Mouse (Mus musculus) embryonic facial prominence, embryonic 13.5 days (tissue): ENCODE results near the gene Prkci. TPM values are rescaled to one million over a fixed set of nuclear protein-coding genes. Genes with fewer than 3 reads are reported as not detected.

Experiments used
- ATAC-seq: fragments of 200-750 bp; cut with Nextera tagmentation; 2 replicates; pipeline ENCODE4 v1.8.0; 2017; ENCODE audit warnings: low read depth; ENCODE audit not compliant: insufficient number of reproducible peaks, insufficient read depth, low FRiP score, low TSS enrichment
- H3K27ac ChIP-seq: fragments of 300-500 bp; sonication (generic); 2 replicates; pipeline ENCODE4 v1.5.1; 2015; ENCODE audit warnings: moderate library complexity, mild to moderate bottlenecking, inconsistent platforms
- H3K27me3 ChIP-seq: fragments of 300-500 bp; sonication (generic); 2 replicates; pipeline ENCODE4 v1.6.1; 2015; ENCODE audit warnings: mild to moderate bottlenecking, inconsistent platforms
- H3K36me3 ChIP-seq: fragments of 300-500 bp; sonication (generic); 2 replicates; pipeline ENCODE4 v1.6.1; 2015; ENCODE audit warnings: mild to moderate bottlenecking, inconsistent platforms
- H3K4me1 ChIP-seq: fragments of 300-500 bp; sonication (generic); 2 replicates; pipeline ENCODE4 v1.6.1; 2015; ENCODE audit warnings: inconsistent platforms
- H3K4me2 ChIP-seq: fragments of 300-500 bp; sonication (generic); 2 replicates; pipeline ENCODE4 v1.6.1; 2015; ENCODE audit warnings: moderate library complexity, mild to moderate bottlenecking, inconsistent platforms
- H3K4me3 ChIP-seq: fragments of 300-500 bp; sonication (generic); 2 replicates; pipeline ENCODE4 v1.5.1; 2015; ENCODE audit warnings: mild to moderate bottlenecking, inconsistent platforms
- H3K9ac ChIP-seq: fragments of 300-500 bp; sonication (generic); 2 replicates; pipeline ENCODE4 v1.6.1; 2015; ENCODE audit warnings: mild to moderate bottlenecking, inconsistent platforms
- H3K9me3 ChIP-seq: fragments of 300-500 bp; sonication (generic); 2 replicates; pipeline ENCODE4 v1.6.1; 2016; ENCODE audit warnings: inconsistent platforms
- WGBS: fragments of 180-500 bp; shearing (Covaris S2); methylation state at CpG from one replicate; pipeline ENCODE4 v1.1.7; 2015; ENCODE audit warnings: mixed read lengths; 5-methylcytosine and 5-hydroxymethylcytosine counted together
- polyA plus RNA-seq: library from polyadenylated mRNA; unstranded; fragments of >200 nt; fragmentation: Nextera tagmentation; extraction: Ambion mirVana; gene quantifications from 2 replicates; pipeline ENCODE4 v1.2.1, GENCODE M21; 2015

Prkci gene
- polyA plus RNA-seq, 1 experiment from 2014 or later: 39.0 TPM

- Histone ChIP-seq H3K36me3 (no peaks in the 10 kb centered on the region), H3K4me1 (no peaks in the 10 kb centered on the region), H3K9me3 (no peaks in the 10 kb centered on the region), H3K4me3 (no peak overlapping the region), H3K27me3 (no peaks in the 10 kb centered on the region), H3K9ac (no peak overlapping the region), H3K27ac (no peak overlapping the region), H3K4me2 (no peak overlapping the region)
- no peak for ATAC-seq
- 50% methylated on average over 11 of the region's 11 CpGs for WGBS
These were observed 80.3 kb downstream of the Prkci start for GRCm38 (mm10) chr3:31075808-31076207.

DNA sequence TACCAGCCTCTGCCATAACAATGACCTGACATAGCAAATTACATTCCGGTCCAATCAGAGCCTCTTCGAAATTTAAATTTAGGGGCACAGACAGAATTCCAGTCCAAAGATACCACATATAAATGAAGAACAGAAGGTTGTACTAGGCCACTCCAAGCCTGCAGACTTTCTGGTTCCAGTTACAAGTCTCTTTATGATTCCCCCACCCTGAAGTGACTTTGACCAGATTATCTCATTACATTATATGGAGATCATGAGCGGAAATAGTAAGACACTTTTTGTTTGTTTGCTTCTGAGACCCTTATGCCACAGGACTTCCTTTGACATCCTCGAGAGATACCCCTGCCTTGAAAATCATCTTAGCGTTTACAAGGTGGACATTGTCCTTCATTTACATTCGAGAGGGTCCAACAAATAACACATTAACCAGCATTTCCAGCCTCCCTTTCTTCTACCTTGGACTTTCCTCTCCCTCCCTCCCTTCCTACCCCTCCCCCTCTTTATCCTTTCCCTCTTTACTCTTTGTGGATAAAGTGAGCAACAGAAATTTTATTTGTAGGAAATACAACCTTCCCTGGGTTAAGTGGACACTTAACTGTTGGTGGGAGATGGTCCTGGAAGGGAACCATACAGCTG, 81.6 kb downstream of the Prkci start:
- H3K4me3 ChIP-seq: no peak overlapping the region
- 74% methylated on average over 6 of the region's 6 CpGs for WGBS
- no peak overlapping the region for H3K27ac ChIP-seq
- H3K4me1 ChIP-seq: no peaks in the 10 kb centered on the region
- ATAC-seq: no peak
- no peaks in the 10 kb centered on the region for H3K36me3 ChIP-seq
- H3K27me3 ChIP-seq: no peaks in the 10 kb centered on the region
- no peaks in the 10 kb centered on the region for H3K9me3 ChIP-seq
- no peak overlapping the region for H3K9ac ChIP-seq
- H3K4me2 ChIP-seq: no peak overlapping the region

DNA sequence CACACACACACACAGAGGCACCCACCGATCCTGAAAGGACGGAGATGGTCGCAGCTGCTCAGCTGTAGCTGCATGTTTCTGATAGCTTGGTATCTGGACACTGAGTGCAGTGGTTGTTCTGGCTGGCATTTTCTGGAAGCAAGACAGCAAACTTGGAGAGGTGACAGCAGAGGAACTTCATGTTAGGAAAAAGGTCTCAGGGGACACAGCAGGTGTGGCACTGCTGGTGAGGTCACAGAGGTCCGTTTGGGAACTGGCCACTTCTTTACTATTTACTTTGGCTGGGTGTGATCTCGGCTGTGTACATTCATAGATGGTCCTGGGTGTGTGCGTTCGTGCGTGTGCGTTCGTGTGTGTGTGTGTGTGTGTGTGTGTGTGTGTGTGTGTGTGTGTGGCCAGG, 83.9 kb downstream of the Prkci start:
- Histone ChIP-seq H3K36me3 (no peaks in the 10 kb centered on the region), H3K9me3 (no peaks in the 10 kb centered on the region), H3K27ac (no peak overlapping the region), H3K27me3 (no peaks in the 10 kb centered on the region), H3K9ac (no peak overlapping the region), H3K4me1 (peaks cover 11% of the 10 kb centered on the region), H3K4me3 (no peak overlapping the region), H3K4me2 (no peak overlapping the region)
- WGBS: 81% methylated on average over 10 of the region's 10 CpGs
- no peak for ATAC-seq

GRCm38 (mm10) chr3:31080791-31081502, 85.4 kb downstream of the Prkci start:
- WGBS: 81% methylated on average over 10 of the region's 10 CpGs
- no peak for ATAC-seq

GRCm38 (mm10) chr3:31082838-31083506, 87.4 kb downstream of the Prkci start:
- H3K4me2 ChIP-seq: no peak overlapping the region
- no peaks in the 10 kb centered on the region for H3K36me3 ChIP-seq
- 88% methylated on average over 12 of the region's 13 CpGs for WGBS
- no peak overlapping the region for H3K9ac ChIP-seq
- no peak overlapping the region for H3K27ac ChIP-seq
- ATAC-seq: no peak
- H3K9me3 ChIP-seq: no peaks in the 10 kb centered on the region
- H3K4me3 ChIP-seq: no peak overlapping the region
- no peaks in the 10 kb centered on the region for H3K27me3 ChIP-seq
- peaks cover 15% of the 10 kb centered on the region for H3K4me1 ChIP-seq

More at GRCm38 (mm10) chr3:31080791-31081502, 85.4 kb downstream of the Prkci start:
- Histone ChIP-seq H3K9ac (no peak overlapping the region), H3K9me3 (no peaks in the 10 kb centered on the region), H3K27ac (no peak overlapping the region), H3K4me1 (peaks cover 15% of the 10 kb centered on the region), H3K4me3 (no peak overlapping the region), H3K4me2 (no peak overlapping the region), H3K27me3 (no peaks in the 10 kb centered on the region), H3K36me3 (no peaks in the 10 kb centered on the region)

GRCm38 (mm10) chr3:31083507-31084245, 88.1 kb downstream of the Prkci start:
- 37% methylated on average over 12 of the region's 12 CpGs for WGBS

GRCm38 (mm10) chr3:31085000-31085399, 89.5 kb downstream of the Prkci start:
- Histone ChIP-seq H3K36me3 (no peaks in the 10 kb centered on the region), H3K9me3 (no peaks in the 10 kb centered on the region), H3K4me1 (peaks cover 15% of the 10 kb centered on the region), H3K4me2 (no peak overlapping the region), H3K4me3 (no peak overlapping the region), H3K27ac (no peak overlapping the region), H3K27me3 (no peaks in the 10 kb centered on the region), H3K9ac (no peak overlapping the region)
- ATAC-seq: no peak
- WGBS: 88% methylated on average over 3 of the region's 3 CpGs

More at GRCm38 (mm10) chr3:31083507-31084245, 88.1 kb downstream of the Prkci start:
- H3K27ac ChIP-seq: no peak overlapping the region
- H3K4me3 ChIP-seq: no peak overlapping the region
- no peak for ATAC-seq
- H3K9me3 ChIP-seq: no peaks in the 10 kb centered on the region
- H3K9ac ChIP-seq: no peak overlapping the region
- H3K4me2 ChIP-seq: peak overlapping the region; percentile 39
- no peaks in the 10 kb centered on the region for H3K36me3 ChIP-seq
- peaks cover 15% of the 10 kb centered on the region for H3K4me1 ChIP-seq
- H3K27me3 ChIP-seq: no peaks in the 10 kb centered on the region

DNA sequence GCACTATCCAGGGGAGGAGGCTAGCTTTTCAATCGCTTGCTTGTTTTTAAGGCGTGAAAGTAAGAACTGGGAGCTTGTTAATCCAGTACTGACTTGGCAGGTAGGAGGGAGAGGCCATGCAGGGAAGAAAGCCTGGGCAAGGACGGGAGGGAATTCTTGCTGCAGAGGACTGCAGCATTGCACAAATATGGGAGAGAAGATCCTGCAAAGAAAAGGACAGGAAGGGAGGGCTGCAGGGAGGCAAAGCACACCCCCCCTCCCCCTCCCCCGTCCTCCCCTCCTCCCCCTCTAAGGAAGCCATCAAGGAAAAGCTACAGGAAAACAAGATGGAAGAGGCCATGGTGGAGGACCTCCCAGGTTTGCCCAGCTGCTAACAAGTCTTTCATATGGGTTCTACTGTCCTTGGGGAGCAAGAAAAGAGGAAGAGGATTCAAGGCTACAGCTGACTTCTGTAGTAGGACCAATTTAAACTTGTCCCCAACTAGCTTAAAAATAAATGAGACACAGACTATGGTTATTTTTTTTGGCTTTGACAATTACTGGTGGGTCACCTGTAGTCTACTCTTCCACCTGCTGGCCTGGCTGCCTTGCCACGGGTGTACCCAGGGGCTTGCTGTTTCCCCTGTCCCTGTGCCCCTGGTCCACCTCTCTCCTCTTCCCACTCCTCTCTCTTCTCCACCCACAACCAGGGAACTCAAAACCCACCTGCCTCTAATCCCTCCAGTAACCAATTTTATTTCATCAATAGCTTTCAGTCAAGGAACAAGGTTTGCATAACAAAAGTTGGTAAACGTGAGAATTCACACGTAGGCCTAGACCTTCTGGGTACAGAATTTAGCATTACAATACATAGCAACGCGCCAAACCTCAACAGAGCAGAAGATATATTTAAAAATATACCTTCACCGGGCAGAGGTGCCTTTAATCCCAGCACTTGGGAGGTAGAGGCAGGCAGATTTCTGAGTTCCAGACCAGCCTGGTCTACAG, 93.5 kb downstream of the Prkci start:
- H3K4me3 ChIP-seq: no peak overlapping the region
- ATAC-seq: no peak

DNA sequence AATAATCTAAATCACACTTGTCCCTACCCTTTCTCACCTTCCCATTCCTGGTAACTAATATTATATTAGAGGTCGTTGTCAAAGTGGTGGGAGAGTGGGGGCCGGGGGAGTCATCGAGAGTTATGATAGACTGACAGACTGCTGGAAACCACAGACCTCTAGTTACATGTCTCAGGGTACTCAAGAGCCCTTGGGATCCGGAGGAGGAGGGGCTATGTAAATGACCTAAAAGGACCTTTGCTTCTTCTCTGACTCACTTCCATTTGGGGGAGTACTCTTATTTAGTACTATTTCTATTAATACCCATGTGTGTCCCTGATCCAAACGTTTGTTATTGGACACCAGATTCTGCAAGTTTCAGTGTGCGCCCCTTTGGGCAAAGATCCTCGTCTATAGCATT, 94.4 kb downstream of the Prkci start:
- WGBS: 58% methylated on average over 7 of the region's 7 CpGs
- H3K4me1 ChIP-seq: peaks cover 7% of the 10 kb centered on the region; the same call in 1 of the 2 replicates
- no peak overlapping the region for H3K4me3 ChIP-seq
- H3K9me3 ChIP-seq: no peaks in the 10 kb centered on the region
- H3K36me3 ChIP-seq: no peaks in the 10 kb centered on the region
- H3K9ac ChIP-seq: no peak overlapping the region
- no peak for ATAC-seq
- H3K27me3 ChIP-seq: no peaks in the 10 kb centered on the region
- H3K4me2 ChIP-seq: no peak overlapping the region
- no peak overlapping the region for H3K27ac ChIP-seq

More for the DNA sequence above, 93.5 kb downstream of the Prkci start:
- H3K4me1 ChIP-seq: peaks cover 9% of the 10 kb centered on the region
- no peak overlapping the region for H3K27ac ChIP-seq
- H3K36me3 ChIP-seq: no peaks in the 10 kb centered on the region
- no peak overlapping the region for H3K4me2 ChIP-seq
- no peaks in the 10 kb centered on the region for H3K9me3 ChIP-seq
- H3K27me3 ChIP-seq: no peaks in the 10 kb centered on the region
- H3K9ac ChIP-seq: no peak overlapping the region
- WGBS: 40% methylated on average over 10 of the region's 10 CpGs

DNA sequence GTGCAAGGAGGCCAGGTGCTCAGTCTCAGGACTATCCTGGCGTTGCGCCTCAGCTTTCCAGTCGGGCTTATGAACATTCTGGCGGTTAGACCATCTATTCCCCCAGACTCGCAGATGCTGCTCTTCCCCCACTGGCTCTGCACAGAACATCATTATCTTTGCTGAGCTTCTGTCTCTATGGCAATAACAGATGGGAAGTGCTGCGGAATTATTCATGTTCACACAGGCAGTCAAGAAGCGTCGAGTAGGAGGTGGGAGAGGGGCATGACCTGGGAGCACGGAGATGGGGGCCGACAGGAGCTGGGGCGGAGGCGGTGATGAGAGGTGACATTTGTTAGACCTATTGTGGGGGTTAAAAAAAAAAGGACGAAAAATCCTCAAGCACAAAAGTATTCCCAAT, 97.6 kb downstream of the Prkci start:
- Histone ChIP-seq H3K4me2 (peak overlapping the region; percentile 79), H3K9me3 (no peaks in the 10 kb centered on the region), H3K9ac (peak overlapping the region; percentile 90), H3K36me3 (no peaks in the 10 kb centered on the region), H3K27me3 (no peaks in the 10 kb centered on the region), H3K4me3 (peak overlapping the region; percentile 89), H3K27ac (peak overlapping the region; percentile 98), H3K4me1 (peaks cover 20% of the 10 kb centered on the region)
- WGBS: 3% methylated on average over 13 of the region's 13 CpGs
- ATAC-seq: no peak
